Mouse (Mus musculus): ENCODE measurements around the gene Mme.

Gene Mme

DNA sequence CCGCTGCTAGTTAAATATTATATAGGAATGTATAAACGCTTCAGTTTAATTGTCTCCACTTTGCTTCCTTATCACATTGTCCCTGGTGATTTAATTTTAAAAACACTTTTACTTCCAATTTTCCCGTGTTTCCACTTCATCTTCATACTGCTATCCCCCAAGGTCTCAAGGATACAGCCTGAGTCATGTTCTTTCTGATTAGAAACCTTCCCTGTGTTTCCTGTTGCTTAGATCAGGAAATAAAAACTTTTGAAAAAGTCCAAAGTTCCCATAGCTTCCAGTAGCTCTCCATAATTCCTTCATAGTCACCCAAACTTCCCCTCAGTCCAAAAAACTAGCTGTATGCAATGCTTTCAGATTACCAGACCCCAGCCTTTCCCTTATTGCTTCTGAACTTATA lies 109.4 kb downstream of the Mme start:
- peak; percentile 1 to 2 for DNase-seq (ENCODE audit: low spot score in 2 of 2)

DNA sequence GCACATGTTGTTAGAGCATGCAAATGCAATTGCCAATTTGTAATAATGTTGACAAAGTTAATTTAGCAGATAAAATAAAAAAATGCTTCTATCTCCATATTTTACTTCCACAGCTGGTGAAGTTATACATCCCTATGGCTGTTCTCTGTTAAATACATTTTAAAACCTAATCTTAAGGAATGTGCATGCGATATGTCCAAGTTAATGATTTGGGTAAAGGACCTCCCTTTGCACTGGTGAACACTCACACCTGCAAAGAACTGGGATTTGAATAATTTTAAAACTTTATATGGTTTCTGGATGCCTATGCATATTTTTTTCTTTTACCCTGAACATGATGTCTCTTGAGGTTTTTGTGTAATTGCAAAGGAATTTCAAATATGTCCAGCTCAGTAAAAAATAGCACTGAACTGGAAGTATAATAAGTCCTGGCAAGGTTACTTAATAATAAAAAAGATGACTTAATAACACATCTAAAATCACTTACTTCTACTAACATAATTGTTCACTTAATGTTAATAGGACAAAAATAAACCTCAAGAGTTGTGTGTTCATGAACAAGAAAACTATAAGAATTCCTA lies 110.4 kb downstream of the Mme start:
- DNase-seq (ENCODE audit: low spot score in 2 of 2) = no peak

- no peak for DNase-seq (ENCODE audit: low spot score in 2 of 2)
Observed at GRCm38 (mm10) chr3:63359512-63359911, 118.2 kb downstream of the Mme start.

DNA sequence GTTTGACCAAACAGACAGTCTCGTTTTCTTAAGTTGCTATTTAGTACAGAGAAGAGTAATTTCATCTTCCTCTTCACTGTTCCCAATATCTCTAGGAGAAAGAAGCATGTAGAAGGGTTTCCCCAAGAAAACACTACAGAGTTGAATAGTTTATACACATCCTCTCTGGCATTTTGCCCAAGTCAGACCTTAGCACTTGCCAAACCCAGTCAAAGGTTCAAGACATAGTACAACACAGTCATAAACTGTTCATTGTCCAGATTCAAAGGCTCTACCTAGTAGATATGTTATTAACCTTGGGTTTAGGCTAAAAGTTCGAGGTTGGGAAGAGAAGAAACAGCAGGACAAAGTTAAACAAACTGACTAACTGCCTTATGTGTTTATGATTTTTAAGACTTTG lies 143.7 kb downstream of the Mme start:
- DNase-seq (ENCODE audit: low spot score in 2 of 2) = no peak

GRCm38 (mm10) chr3:63390774-63391173 lies 149.4 kb downstream of the Mme start:
- DNase-seq (ENCODE audit: low spot score in 2 of 2) = no peak

DNA sequence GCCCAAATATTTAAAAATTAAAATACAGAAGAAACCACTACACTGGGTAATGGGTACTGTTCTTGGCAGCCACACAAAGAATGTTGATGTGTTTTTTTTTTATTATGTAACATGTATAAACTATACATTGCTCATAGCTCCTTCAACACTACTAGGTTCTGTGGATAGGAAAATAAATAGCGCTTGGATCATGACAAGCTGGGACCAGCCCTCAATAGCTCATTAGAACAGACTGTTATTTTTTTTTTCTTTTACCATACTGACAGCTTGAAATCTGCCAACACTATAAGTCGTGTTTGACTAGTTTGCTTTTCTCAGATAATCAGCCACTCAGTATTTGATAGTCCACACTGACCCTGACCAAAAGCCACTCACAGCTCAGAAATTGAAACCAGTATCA lies 150.0 kb downstream of the Mme start:
- DNase-seq (ENCODE audit: low spot score in 2 of 2) = no peak

- no peak for DNase-seq (ENCODE audit: low spot score in 2 of 2)
Observed at GRCm38 (mm10) chr3:63394424-63394941, 153.1 kb downstream of the Mme start.

DNA sequence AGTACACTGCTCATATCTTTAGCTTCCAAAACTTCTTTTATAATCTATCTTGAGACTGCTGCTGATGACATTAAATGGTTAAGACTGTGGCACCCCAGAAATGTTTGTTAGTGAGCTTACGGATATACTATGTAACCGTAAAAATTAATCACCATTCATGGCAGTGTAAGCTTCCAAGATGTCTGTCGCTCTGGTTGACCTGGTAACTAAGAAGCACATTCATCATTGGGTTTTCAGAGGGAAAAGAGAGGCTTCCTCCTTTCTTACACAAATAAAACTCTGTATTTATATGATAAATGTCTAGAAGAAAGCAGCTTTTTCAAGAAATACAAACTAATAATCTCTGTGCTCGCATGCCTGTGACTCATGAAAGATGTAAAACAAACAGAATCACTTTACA lies 156.8 kb downstream of the Mme start:
- DNase-seq (ENCODE audit: low spot score in 2 of 2) = no peak

DNA sequence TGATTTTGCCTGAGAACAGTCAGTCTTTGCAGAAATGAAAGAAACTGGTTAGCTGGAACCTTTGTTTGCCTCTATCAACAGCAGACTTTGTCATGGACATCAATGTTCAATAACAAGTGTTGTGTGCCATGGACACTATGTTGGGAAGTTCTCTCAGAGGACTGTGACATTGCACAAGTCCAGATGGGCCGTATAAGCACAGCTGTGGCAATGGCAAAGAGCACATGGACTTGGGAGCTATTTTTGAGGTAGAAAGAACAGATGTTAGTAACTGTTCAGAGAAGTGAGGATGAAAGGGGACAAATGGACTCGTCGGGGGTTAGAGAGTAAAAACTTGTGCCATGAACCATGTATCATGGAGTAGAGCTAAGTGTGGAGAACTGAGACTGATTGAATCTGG lies 165.1 kb downstream of the Mme start:
- DNase-seq (ENCODE audit: low spot score in 2 of 2) = peak; percentile 65 to 76

GRCm38 (mm10) chr3:63411006-63411405 lies 169.7 kb downstream of the Mme start:
- no peak for DNase-seq (ENCODE audit: low spot score in 2 of 2)

DNA sequence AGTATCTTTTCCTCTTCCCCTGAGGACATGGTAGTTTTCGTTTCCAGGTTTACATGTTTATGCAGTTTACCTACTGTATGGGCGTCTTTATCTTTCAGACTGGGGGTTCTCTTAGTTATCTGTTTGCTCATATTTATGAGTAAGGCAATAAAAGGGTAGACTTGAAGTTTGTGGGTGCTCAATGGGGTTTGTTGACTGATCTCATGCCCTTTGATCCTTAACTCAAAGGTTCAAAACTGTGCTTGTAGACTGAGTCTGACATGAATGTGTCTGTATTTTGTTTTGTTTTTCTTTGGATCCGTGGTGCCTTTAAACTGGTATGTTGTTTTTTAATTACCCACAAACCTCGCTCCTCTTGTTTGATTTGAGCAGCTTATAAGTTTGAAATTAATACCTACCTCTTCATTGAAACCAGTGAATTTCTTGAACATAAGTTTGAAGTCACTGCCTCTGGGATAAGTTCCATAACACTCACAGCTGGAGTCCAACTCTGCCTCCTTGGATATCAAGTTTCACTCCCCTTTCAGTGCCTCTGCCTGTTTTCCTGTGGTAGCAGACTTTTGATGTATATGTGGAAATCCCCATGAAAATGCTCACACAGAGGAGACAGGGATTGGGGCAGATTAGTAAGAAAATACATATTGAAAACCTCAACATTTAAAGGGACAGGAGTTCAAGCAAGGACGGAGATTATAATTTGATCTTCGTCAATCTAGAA lies 171.0 kb downstream of the Mme start:
- DNase-seq (ENCODE audit: low spot score in 2 of 2) = no peak

DNA sequence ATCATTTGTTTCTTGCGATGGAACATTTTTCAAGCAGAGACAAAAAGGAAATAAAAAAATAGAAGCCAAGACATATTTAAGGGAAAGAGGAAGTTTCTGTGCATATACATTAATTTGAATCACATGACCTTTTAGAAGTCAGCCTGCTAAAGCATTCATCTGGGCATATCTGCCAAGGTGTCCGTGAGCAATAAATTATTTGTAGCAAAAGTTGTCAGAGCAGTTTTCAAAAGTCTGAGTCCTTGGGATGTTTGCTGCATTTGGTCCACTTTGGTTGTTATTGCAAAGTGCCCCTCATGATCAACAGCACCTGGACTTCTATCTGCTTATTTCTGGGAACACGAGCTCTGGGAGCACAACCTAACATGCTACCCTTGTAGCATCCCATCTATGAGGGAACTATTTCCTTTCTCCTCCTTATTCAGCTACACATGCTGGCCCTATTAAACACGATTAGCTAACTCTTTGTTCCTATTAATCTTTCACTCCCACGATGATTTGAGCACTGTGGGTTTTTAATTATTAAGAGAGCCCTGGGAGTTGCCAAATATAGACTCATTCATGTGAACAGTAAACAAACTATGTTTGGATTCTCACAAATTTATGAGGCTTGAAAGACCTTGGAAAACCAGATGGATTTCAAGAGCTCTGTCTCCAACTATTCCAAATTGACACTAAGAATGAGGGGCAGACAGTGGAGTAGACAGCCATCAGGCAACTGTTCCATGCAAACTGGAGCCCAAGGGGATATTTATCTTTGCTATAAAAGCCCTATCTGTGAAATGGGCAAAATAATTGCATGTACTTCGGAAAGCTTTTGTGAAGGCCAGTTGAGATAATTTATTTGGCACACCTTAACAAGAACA lies 171.9 kb downstream of the Mme start:
- DNase-seq (ENCODE audit: low spot score in 2 of 2) = no peak

DNA sequence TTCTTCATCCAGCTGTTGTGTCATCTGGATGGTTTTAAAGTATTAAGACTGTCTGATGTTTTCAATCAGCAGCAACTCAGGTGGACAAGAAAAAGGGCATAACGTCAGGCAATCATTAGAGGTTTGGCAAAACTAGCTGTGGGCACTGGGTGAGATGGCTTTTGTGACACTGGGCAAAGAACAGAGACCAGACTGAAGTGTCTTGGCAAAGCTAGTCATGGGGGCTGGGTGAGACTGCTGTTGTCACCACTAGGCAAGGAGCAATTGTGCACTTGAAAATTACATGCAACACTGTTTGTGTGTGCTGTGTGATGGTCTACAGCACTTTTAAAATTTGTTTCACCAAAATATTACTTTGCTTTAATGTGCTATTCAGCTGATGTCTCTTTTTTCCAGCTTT lies 175.9 kb downstream of the Mme start:
- peak in 1 of 2 experiments; percentile 69 for DNase-seq (ENCODE audit: low spot score in 2 of 2)

DNA sequence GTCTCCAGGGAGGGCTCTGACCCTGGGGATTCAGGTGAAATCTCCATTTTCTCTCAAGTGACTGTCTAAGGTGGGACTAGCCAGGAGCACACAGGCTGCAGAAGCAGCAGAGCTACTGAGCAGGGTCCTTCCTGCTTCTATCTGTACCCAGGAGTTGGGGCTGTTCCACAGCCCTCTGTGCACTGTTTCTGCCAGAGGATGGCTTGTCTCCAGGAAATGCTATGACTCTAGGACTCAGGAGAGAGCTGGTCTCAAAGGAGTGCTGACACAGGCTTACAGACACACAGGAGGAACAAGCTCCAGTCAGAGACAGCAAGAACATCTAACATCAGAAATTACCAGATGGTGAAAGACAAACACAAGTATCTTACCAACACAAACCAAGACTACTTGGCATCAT lies 176.4 kb downstream of the Mme start:
- peak in 1 of 2 experiments; percentile 36 for DNase-seq (ENCODE audit: low spot score in 2 of 2)

GRCm38 (mm10) chr3:63423552-63423951 lies 182.2 kb downstream of the Mme start:
- DNase-seq (ENCODE audit: low spot score in 2 of 2) = no peak
